In genomic region chr12:30425301-30425700, GRCm38 (mm10) we compare ENCODE assay signal across 28 mouse cellular contexts. TPM values are rescaled to one million over a fixed set of nuclear protein-coding genes. Genes with fewer than 3 reads are reported as not detected.
DNase-seq lines count a peak whose midpoint lies in the region; ATAC-seq and TF ChIP-seq lines count a peak whose summit lies in the region.
"Had no signal": no experiment of that assay in that cellular context is flagged by ENCODE, and none has a peak within 500 bp of the region (broad histone marks: within the 10 kb centered on the region; RNA-seq: fewer than 3 reads in every experiment).

No protein-coding gene starts in this region.

- 23% methylated on average over 2 of the region's 2 CpGs for WGBS in kidney, adult 2 months
- WGBS in kidney, postnatal 0 days: 52% methylated on average over 2 of the region's 2 CpGs

- H3K9me3 ChIP-seq in kidney, postnatal 0 days (replicated peaks; ENCODE audit: low read length): no peaks in the 10 kb centered on the region
- H3K9me3 ChIP-seq: embryonic facial prominence, embryonic 10.5 days; embryonic facial prominence, embryonic 13.5 days; forebrain, embryonic 12.5 days; forebrain, embryonic 15.5 days; heart, embryonic 10.5 days; heart, embryonic 13.5 days had no signal

- no peak overlapping the region for H3K9ac ChIP-seq in kidney, postnatal 0 days (ENCODE audit: low read depth, low read length)
- H3K9ac ChIP-seq: embryonic facial prominence, embryonic 13.5 days; forebrain, embryonic 12.5 days; forebrain, embryonic 15.5 days; heart, embryonic 13.5 days; hindbrain, embryonic 14.5 days had no signal

- no peak for TF ChIP-seq POLR2A in kidney, adult 2 months (IDR thresholded peaks at IDR 0.05; ENCODE audit: low read depth, low read length)

- ATAC-seq in kidney, postnatal 0 days (replicated peaks; ENCODE audit: low FRiP score, low read depth): no peak
- ATAC-seq: CD4-positive, CD25-positive, alpha-beta regulatory T cell, adult 4 months; forebrain, embryonic 15.5 days; hindbrain, postnatal 0 days had no signal

- H3K27ac ChIP-seq in kidney, adult 2 months (ENCODE audit: insufficient read depth, low read depth, low read length): no peak overlapping the region
- H3K27ac ChIP-seq in kidney, postnatal 0 days: no peak overlapping the region
- H3K27ac ChIP-seq: embryonic facial prominence, embryonic 10.5 days; embryonic facial prominence, embryonic 13.5 days; forebrain, embryonic 12.5 days; forebrain, embryonic 15.5 days; heart, adult 2 months; heart, embryonic 10.5 days; heart, embryonic 13.5 days; hindbrain, embryonic 14.5 days; hindbrain, postnatal 0 days had no signal

- peak; percentile 82 for DNase-seq in kidney, adult 2 months
- DNase-seq in kidney, postnatal 10 days: no peak
- DNase-seq in kidney, adult 9 months: peak; percentile 73
- peak; percentile 10 for DNase-seq in kidney, postnatal 0 days (ENCODE audit: low spot score)
- peak; percentile 36 to 65 for DNase-seq in kidney, postnatal 36 days
- DNase-seq in cerebellum, adult 11-12 months: no peak
- DNase-seq in embryo, embryonic 10.5 days (ENCODE audit: low spot score): no peak
- DNase-seq: adrenal gland, adult 2 months; adrenal gland, postnatal 14 days; cerebellum, adult 18-20 months; cerebellum, adult 9-10 months; cerebellum, postnatal 14 days; embryo, embryonic 11 days; gastrocnemius, postnatal 25 days; heart, adult 2 months; heart, postnatal 14 days; heart, postnatal 4 days had no signal

- no peak overlapping the region for H3K4me3 ChIP-seq in kidney, adult 2 months (ENCODE audit: insufficient read depth, low read depth, low read length)
- H3K4me3 ChIP-seq in kidney, postnatal 0 days (replicated peaks; ENCODE audit: low read depth, low read length): no peak overlapping the region
- H3K4me3 ChIP-seq: embryonic facial prominence, embryonic 10.5 days; embryonic facial prominence, embryonic 13.5 days; erythroblast, embryonic 14.5 days; forebrain, embryonic 12.5 days; forebrain, embryonic 15.5 days; heart, adult 2 months; heart, embryonic 10.5 days; heart, embryonic 13.5 days had no signal

- no peak for TF ChIP-seq CTCF in kidney, adult 2 months (conservative IDR thresholded peaks at IDR 0.05; ENCODE audit: insufficient read depth, insufficient read length, low read depth, low read length)
- TF ChIP-seq CTCF in kidney, postnatal 0 days (IDR thresholded peaks at IDR 0.05; ENCODE audit: low read depth): no peak

- H3K4me2 ChIP-seq in kidney, postnatal 0 days (ENCODE audit: low read length): no peak overlapping the region
- H3K4me2 ChIP-seq: embryonic facial prominence, embryonic 13.5 days; forebrain, embryonic 12.5 days; forebrain, embryonic 15.5 days; heart, embryonic 13.5 days; hindbrain, embryonic 14.5 days had no signal

- H3K27me3 ChIP-seq in kidney, adult 2 months (replicated peaks; ENCODE audit: control insufficient read depth, insufficient read depth, low read length): no peaks in the 10 kb centered on the region
- H3K27me3 ChIP-seq in kidney, postnatal 0 days (ENCODE audit: insufficient read depth, low read length): no peaks in the 10 kb centered on the region
- H3K27me3 ChIP-seq: embryonic facial prominence, embryonic 13.5 days; forebrain, embryonic 12.5 days; forebrain, embryonic 15.5 days; heart, embryonic 13.5 days had no signal

- no peaks in the 10 kb centered on the region for H3K36me3 ChIP-seq in kidney, adult 2 months (ENCODE audit: control insufficient read depth, insufficient read depth, low read length)
- no peaks in the 10 kb centered on the region for H3K36me3 ChIP-seq in kidney, postnatal 0 days (ENCODE audit: insufficient read depth, low read length)
- H3K36me3 ChIP-seq: embryonic facial prominence, embryonic 10.5 days; embryonic facial prominence, embryonic 13.5 days; forebrain, embryonic 12.5 days; forebrain, embryonic 15.5 days; heart, embryonic 10.5 days; heart, embryonic 13.5 days had no signal

- 0 out of 2 replicates have a peak, but pooled peaks cover 4% of the 10 kb centered on the region for H3K4me1 ChIP-seq in kidney, adult 2 months (ENCODE audit: control insufficient read depth, insufficient read depth, low read length)
- H3K4me1 ChIP-seq in kidney, postnatal 0 days (replicated peaks; ENCODE audit: insufficient read depth, low read length): no peaks in the 10 kb centered on the region
- H3K4me1 ChIP-seq: embryonic facial prominence, embryonic 10.5 days; embryonic facial prominence, embryonic 13.5 days; forebrain, embryonic 12.5 days; forebrain, embryonic 15.5 days; heart, embryonic 10.5 days; heart, embryonic 13.5 days had no signal

RNA-seq across cellular contexts. Expression of gene Sntg2, which starts 52.1 kb away (rescaled TPM):
- polyA plus RNA-seq in kidney, adult 2 months (2012; rRNA removed): 0.88 and 1.2 TPM in 2 replicates
- polyA plus RNA-seq in kidney, postnatal 0 days (2015; fragmentation: Nextera tagmentation; extraction: Ambion mirVana): 5.8 and 6.2 TPM in 2 replicates
- polyA plus RNA-seq: C2C12; CD4-positive, CD25-positive, alpha-beta regulatory T cell, adult 4 months; erythroblast, embryonic 14.5 days had no signal

Comparison
In these comparisons a context has a peak if more than half of its experiments do, and no peak if none do; other contexts are left out.
1. DNase-seq: peak in kidney, adult 2 months (single experiment), kidney, adult 9 months (single experiment), kidney, postnatal 0 days (single experiment) and kidney, postnatal 36 days (2 of 2); none in kidney, postnatal 10 days (single experiment), cerebellum, adult 11-12 months (single experiment) and embryo, embryonic 10.5 days (single experiment).